Mouse (Mus musculus) forebrain, embryonic 11.5 days (tissue): Measurements from ENCODE around the gene Gdf9. TPM values are rescaled to one million over a fixed set of nuclear protein-coding genes. Genes with fewer than 3 reads are reported as not detected.
"Not testable (repeated sequence)": the region's sequence is repeated elsewhere in the genome, so short reads cannot be mapped to it uniquely, and the experiment has no call there.

Source experiments
- ATAC-seq: fragments of 200-750 bp; cut with Nextera tagmentation; replicated peaks from 2 replicates; pipeline ENCODE4 v1.8.0; 2017; ENCODE audit warnings: moderate TSS enrichment; ENCODE audit not compliant: low FRiP score
- DNase-seq: peaks from one replicate; pipeline ENCODE4 v3.0.0-alpha.2; 2017; ENCODE audit warnings: low spot score
- H3K27ac ChIP-seq: fragments of 300-500 bp; sonication (generic); 2 replicates; pipeline ENCODE4 v1.5.1; 2014; ENCODE audit warnings: low read depth, low read length
- H3K27me3 ChIP-seq: fragments of 300-500 bp; sonication (generic); 2 replicates; pipeline ENCODE4 v1.6.1; 2014; ENCODE audit warnings: mild to moderate bottlenecking, low read length, mixed read lengths; ENCODE audit not compliant: control insufficient read depth, insufficient read depth
- H3K36me3 ChIP-seq: fragments of 300-500 bp; sonication (generic); 2 replicates; pipeline ENCODE4 v1.6.1; 2014; ENCODE audit warnings: mild to moderate bottlenecking, low read length, moderate library complexity, mixed read lengths; ENCODE audit not compliant: control insufficient read depth, insufficient read depth
- H3K4me1 ChIP-seq: fragments of 300-500 bp; sonication (generic); replicated peaks from 2 replicates; pipeline ENCODE4 v1.6.1; 2014; ENCODE audit warnings: low read length, mixed read lengths; ENCODE audit not compliant: control insufficient read depth, insufficient read depth
- H3K4me2 ChIP-seq: fragments of 300-500 bp; sonication (generic); 2 replicates; pipeline ENCODE4 v1.6.1; 2014; ENCODE audit warnings: low read depth, mild to moderate bottlenecking, low read length, moderate library complexity, mixed read lengths; ENCODE audit not compliant: severe bottlenecking
- H3K4me3 ChIP-seq: fragments of 300-500 bp; sonication (generic); 2 replicates; pipeline ENCODE4 v1.5.1; 2014; ENCODE audit warnings: low read depth, low read length
- H3K9ac ChIP-seq: fragments of 300-500 bp; sonication (generic); 2 replicates; pipeline ENCODE4 v1.6.1; 2014; ENCODE audit warnings: low read length
- H3K9me3 ChIP-seq: fragments of 300-500 bp; sonication (generic); 2 replicates; pipeline ENCODE4 v1.6.1; 2016; ENCODE audit warnings: low read length, mixed read lengths; ENCODE audit not compliant: control insufficient read depth
- WGBS: fragments of 180-500 bp; shearing (Covaris S2); extraction: QIAGEN DNeasy Blood & Tissue Kit; methylation state at CpG from one replicate; pipeline ENCODE4 v1.1.7; 2014; 5-methylcytosine and 5-hydroxymethylcytosine counted together
- polyA plus RNA-seq: library from polyadenylated mRNA; unstranded; fragments of >200 nt; fragmentation: Nextera tagmentation; extraction: Ambion mirVana; gene quantifications from 2 replicates; pipeline ENCODE4 v1.2.1, GENCODE M21; 2014

Gene Gdf9
- polyA plus RNA-seq, 1 experiment from 2014 or later, result 1.2 TPM

DNA sequence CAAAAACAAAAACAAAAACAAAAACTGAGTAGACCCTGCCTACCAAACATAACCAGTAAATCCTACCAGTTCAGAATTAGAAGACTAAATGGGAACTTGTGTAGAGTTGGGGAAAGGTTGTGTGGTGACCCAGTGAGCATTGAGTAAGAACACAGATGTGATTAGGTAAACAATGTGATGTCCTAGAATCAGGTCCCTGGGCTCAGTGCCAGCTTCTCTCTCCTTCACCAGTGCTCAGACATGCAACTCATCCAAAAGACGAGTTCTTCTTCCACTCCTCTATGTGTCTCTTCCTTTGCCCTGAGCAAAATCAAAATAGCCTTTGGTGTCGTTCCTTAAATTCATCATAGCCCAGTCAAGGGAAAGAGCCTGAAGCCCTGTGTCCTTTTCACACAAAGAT, 6.0 kb upstream of the Gdf9 start:
- WGBS, result 84% methylated on average over 2 of the region's 2 CpGs
- no peak overlapping the region for H3K9ac ChIP-seq
- no peak for ATAC-seq
- no peak overlapping the region for H3K4me2 ChIP-seq
- H3K27ac ChIP-seq, result no peak overlapping the region
- H3K4me3 ChIP-seq, result no peak overlapping the region
- no peaks in the 10 kb centered on the region for H3K9me3 ChIP-seq
- DNase-seq, result no peak
- H3K4me1 ChIP-seq, result no peaks in the 10 kb centered on the region; the same call in 1 of the 2 replicates
- no peaks in the 10 kb centered on the region for H3K27me3 ChIP-seq
- no peaks in the 10 kb centered on the region; the same call in 1 of the 2 replicates for H3K36me3 ChIP-seq

DNA sequence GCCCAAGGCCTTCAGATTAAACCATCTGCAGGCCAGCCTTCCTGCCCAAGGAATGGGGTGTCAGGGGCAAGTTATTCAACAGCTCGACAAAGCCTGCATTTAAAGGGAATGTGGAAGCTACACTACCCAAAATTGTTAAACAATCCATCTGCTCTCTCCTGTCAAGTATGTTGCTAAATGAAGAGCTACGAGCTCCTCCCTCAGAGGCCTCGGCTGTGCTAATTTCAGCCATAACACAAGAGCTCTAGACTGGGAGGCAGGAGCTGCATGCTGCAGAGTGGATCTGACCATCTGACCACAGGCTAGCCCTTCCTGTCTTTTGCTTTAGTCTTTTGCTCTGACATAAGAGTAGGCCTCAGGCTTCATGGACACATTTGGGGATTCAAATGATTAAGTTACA, 5.6 kb upstream of the Gdf9 start:
- no peaks in the 10 kb centered on the region; the same call in 1 of the 2 replicates for H3K36me3 ChIP-seq
- H3K4me3 ChIP-seq, result no peak overlapping the region
- H3K27me3 ChIP-seq, result no peaks in the 10 kb centered on the region
- whole genome bisulfite sequencing, result 82% methylated on average over 3 of the region's 3 CpGs
- H3K9me3 ChIP-seq, result no peaks in the 10 kb centered on the region
- no peak overlapping the region for H3K27ac ChIP-seq
- no peak overlapping the region for H3K9ac ChIP-seq
- no peaks in the 10 kb centered on the region; the same call in 1 of the 2 replicates for H3K4me1 ChIP-seq
- H3K4me2 ChIP-seq, result no peak overlapping the region
- ATAC-seq, result no peak
- DNase-seq, result no peak

DNA sequence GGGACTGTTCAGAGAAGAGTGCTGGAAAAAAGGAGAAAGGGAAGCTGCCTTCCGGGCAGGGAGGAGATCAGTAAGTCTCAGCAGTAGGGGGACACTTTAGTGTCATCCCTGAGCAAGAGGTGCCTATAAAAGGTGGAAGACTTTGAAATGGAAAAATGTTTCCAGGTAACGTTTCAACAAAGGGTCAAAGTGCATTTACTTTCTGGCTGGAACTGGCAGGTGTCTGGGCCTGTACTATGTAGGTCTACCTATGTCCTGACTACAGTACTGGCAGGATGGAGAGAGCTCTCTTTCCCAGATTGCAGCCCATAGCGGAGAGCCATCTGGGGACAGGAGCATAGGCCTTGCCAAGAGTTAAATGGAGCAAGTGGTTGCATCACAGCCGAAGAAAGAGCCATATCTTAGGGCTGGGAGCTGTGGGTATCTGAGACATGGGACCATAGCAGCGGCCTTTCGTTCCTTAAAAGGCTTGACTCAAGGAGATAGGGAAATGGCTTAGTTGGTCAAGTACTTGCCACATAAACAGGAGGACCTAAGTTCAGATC, 5.0 kb upstream of the Gdf9 start:
- Histone ChIP-seq H3K4me1 (no peaks in the 10 kb centered on the region; the same call in 1 of the 2 replicates), H3K36me3 (no peaks in the 10 kb centered on the region; the same call in 1 of the 2 replicates), H3K4me3 (no peak overlapping the region), H3K9me3 (no peaks in the 10 kb centered on the region), H3K4me2 (no peak overlapping the region), H3K27ac (no peak overlapping the region), H3K9ac (no peak overlapping the region), H3K27me3 (no peaks in the 10 kb centered on the region)
- DNase-seq (no peak), ATAC-seq (no peak)
- 86% methylated on average over 6 of the region's 6 CpGs for WGBS

DNA sequence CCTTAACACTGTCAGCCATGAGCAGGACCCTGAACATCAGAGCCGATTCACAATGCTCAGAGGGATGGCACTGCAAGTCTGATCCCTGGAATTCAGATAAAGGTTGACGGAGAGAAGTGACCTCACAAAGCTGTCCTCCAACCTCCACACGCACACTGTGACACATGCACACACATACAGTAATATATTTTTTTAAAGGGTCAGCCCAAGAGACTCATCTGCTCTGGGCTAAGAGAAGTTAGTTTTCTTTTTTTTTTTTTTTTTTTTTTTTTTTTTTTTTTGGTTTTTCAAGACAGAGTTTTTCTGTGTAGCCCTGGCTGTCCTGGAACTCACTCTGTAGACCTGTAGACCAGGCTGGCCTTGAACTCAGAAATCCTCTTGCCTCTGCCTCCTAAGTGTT, 3.9 kb upstream of the Gdf9 start:
- H3K27me3 ChIP-seq, H3K9ac ChIP-seq, H3K27ac ChIP-seq, DNase-seq, H3K9me3 ChIP-seq, ATAC-seq, H3K4me3 ChIP-seq, H3K4me1 ChIP-seq, H3K4me2 ChIP-seq, H3K36me3 ChIP-seq: not testable (repeated sequence)
- WGBS, result 89% methylated on average over 3 of the region's 3 CpGs

DNA sequence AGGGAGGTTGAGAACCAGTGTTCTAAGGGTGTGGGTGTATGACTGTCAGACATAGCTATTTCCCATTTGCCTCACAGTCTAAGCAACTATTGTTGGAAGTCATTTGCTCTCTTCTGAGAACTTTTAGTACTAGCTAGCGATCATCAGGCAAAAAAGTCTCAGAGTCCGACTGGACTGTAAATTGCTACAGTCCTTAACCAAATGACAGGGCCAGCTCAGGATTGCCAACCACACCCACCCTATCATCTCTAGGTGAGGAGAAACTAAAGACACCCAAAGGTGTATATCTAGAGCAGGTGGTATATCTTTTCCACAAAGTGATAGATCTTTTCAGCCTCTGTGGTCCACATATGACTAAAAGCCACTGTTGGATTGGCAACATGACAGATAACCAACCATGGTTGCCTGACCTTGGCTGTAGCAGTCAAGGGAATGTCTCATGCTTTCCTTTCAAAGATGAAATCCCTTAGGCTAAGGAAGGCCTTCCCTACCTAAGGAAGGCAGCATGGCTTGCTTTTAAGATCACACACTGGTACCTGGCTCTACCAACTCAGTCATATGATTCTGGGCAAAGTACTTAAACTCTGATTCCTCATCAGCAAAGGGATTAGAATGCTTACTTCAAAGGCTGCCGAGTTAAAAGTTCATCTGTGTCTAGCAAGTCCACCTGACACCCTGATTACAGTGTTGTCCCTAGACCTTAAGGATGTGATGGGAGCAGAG, 2.7 kb upstream of the Gdf9 start:
- no peak overlapping the region for H3K27ac ChIP-seq
- H3K36me3 ChIP-seq, result no peaks in the 10 kb centered on the region; the same call in 1 of the 2 replicates
- no peak overlapping the region for H3K9ac ChIP-seq
- H3K9me3 ChIP-seq, result no peaks in the 10 kb centered on the region
- DNase-seq (no peak), ATAC-seq (no peak)
- H3K4me1 ChIP-seq, result peaks cover 3% of the 10 kb centered on the region; the same call in 1 of the 2 replicates
- no peak overlapping the region for H3K4me2 ChIP-seq
- WGBS, result 92% methylated on average over 3 of the region's 3 CpGs
- no peaks in the 10 kb centered on the region for H3K27me3 ChIP-seq
- H3K4me3 ChIP-seq, result no peak overlapping the region

DNA sequence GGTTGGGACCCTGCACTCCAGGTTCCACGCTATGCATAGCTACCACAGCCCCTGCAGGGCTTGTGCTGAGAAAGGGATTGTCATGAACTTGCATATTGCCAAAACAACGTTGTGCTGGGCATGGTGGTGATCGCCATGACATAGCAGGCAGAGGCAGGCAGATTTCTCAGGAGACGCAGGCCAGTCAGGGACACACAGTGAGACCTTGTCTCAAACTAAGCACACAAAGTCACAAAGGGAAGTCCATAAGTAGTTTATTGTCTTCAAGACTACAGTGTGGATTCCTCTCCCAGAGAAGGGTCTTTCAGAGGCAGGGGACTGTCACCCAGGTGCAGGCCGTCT, 2.1 kb upstream of the Gdf9 start:
- H3K9ac ChIP-seq, result no peak overlapping the region
- H3K4me2 ChIP-seq, result no peak overlapping the region
- no peak for DNase-seq
- no peak overlapping the region for H3K4me3 ChIP-seq
- peaks cover 3% of the 10 kb centered on the region; the same call in 1 of the 2 replicates for H3K4me1 ChIP-seq
- no peak overlapping the region for H3K27ac ChIP-seq
- WGBS, result 96% methylated on average over 5 of the region's 5 CpGs
- no peaks in the 10 kb centered on the region for H3K27me3 ChIP-seq
- H3K9me3 ChIP-seq, result no peaks in the 10 kb centered on the region
- ATAC-seq, result no peak
- no peaks in the 10 kb centered on the region; the same call in 1 of the 2 replicates for H3K36me3 ChIP-seq

DNA sequence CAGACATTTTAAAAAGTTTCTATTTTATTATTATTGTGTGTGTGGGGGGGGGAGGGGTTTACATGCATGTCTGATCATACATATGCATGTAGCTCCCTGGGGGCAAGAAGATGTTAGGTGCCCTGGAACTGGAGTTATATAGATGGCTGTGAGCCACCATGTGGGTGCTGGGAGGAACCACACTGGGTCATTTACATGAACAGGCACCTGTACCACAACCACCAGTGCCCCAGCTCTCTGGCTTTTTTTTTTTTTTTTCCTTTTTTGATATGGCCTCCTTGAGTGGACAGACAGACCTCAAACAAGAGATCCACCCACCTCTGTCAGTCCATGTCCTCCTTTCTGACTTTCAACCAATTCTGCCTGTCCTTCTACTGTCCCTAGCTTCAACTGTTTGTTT, 1.6 kb upstream of the Gdf9 start:
- H3K9ac ChIP-seq, result no peak overlapping the region
- H3K9me3 ChIP-seq, result no peaks in the 10 kb centered on the region
- ATAC-seq, result no peak
- H3K4me1 ChIP-seq, result peaks cover 3% of the 10 kb centered on the region; the same call in 1 of the 2 replicates
- no peak overlapping the region for H3K4me3 ChIP-seq
- H3K36me3 ChIP-seq, result no peaks in the 10 kb centered on the region; the same call in 1 of the 2 replicates
- no peak for DNase-seq
- no peaks in the 10 kb centered on the region for H3K27me3 ChIP-seq
- H3K4me2 ChIP-seq, result 0 out of 2 replicates have a peak overlapping the region, but pooled peaks have one; percentile 85
- no peak overlapping the region for H3K27ac ChIP-seq

DNA sequence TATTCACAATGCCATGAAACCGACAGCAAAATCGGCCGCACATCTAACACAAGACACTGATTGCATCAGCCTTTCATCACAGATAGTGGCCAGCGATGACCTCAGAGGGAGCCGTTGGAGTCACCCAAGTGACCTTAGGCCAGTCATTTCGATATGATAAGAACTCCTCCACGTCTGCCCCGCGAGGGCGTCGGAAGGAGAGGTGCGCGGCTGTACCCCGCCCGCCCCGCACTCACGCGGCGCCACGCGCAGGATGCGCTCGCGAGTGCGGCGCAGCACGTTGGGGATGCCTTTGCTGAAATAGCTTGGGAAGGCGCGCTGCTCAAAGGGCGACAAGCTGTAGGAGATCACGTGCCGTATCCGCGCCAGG, 538 bp upstream of the Gdf9 start:
- H3K4me1 ChIP-seq, result peaks cover 3% of the 10 kb centered on the region; the same call in 1 of the 2 replicates
- ATAC-seq (no peak), DNase-seq (no peak)
- H3K27ac ChIP-seq, result no peak overlapping the region
- peak overlapping the region; percentile 85 for H3K4me2 ChIP-seq
- H3K9me3 ChIP-seq, result no peaks in the 10 kb centered on the region
- H3K27me3 ChIP-seq, result no peaks in the 10 kb centered on the region
- H3K9ac ChIP-seq, result peak overlapping the region; percentile 86
- no peaks in the 10 kb centered on the region; the same call in 1 of the 2 replicates for H3K36me3 ChIP-seq
- peak overlapping the region; percentile 97 for H3K4me3 ChIP-seq
- under 1% methylated on average over 34 of the region's 34 CpGs for WGBS
